Mouse (Mus musculus) lung, embryonic 15.5 days (tissue): Measurements from ENCODE around the gene Nxn. TPM values are rescaled to one million over a fixed set of nuclear protein-coding genes. Genes with fewer than 3 reads are reported as not detected.

Experiments
- ATAC-seq: fragments of 200-750 bp; cut with Nextera tagmentation; 2 replicates; pipeline ENCODE4 v1.8.0; 2017; ENCODE audit warnings: moderate number of reproducible peaks, borderline replicate concordance; ENCODE audit not compliant: low FRiP score, low TSS enrichment; ENCODE audit errors: extremely low read depth
- H3K27ac ChIP-seq: fragments of 300-500 bp; sonication (generic); 2 replicates; pipeline ENCODE4 v1.5.1; 2015; ENCODE audit warnings: moderate library complexity, mild to moderate bottlenecking, inconsistent platforms
- H3K27me3 ChIP-seq: fragments of 300-500 bp; sonication (generic); 2 replicates; pipeline ENCODE4 v1.6.1; 2015; ENCODE audit warnings: inconsistent platforms
- H3K36me3 ChIP-seq: fragments of 300-500 bp; sonication (generic); 2 replicates; pipeline ENCODE4 v1.6.1; 2015; ENCODE audit warnings: inconsistent platforms
- H3K4me1 ChIP-seq: fragments of 300-500 bp; sonication (generic); 2 replicates; pipeline ENCODE4 v1.6.1; 2015; ENCODE audit warnings: inconsistent platforms
- H3K4me2 ChIP-seq: fragments of 300-500 bp; sonication (generic); 2 replicates; pipeline ENCODE4 v1.6.1; 2015; ENCODE audit warnings: inconsistent platforms, mild to moderate bottlenecking, moderate library complexity
- H3K4me3 ChIP-seq: fragments of 300-500 bp; sonication (generic); 2 replicates; pipeline ENCODE4 v1.5.1; 2015; ENCODE audit warnings: mild to moderate bottlenecking, inconsistent platforms
- H3K9ac ChIP-seq: fragments of 300-500 bp; sonication (generic); 2 replicates; pipeline ENCODE4 v1.6.1; 2015; ENCODE audit warnings: inconsistent platforms
- H3K9me3 ChIP-seq: fragments of 300-500 bp; sonication (generic); 2 replicates; pipeline ENCODE4 v1.6.1; 2016; ENCODE audit warnings: inconsistent platforms
- WGBS: fragments of 180-500 bp; shearing (Covaris S2); methylation state at CpG from one replicate; pipeline ENCODE4 v1.1.7; 2015; 5-methylcytosine and 5-hydroxymethylcytosine counted together
- polyA plus RNA-seq: library from polyadenylated mRNA; unstranded; fragments of >200 nt; fragmentation: Nextera tagmentation; extraction: Ambion mirVana; gene quantifications from 2 replicates; pipeline ENCODE4 v1.2.1, GENCODE M21; 2015

The Nxn gene
- polyA plus RNA-seq, 1 experiment from 2014 or later = 24.4 TPM

DNA sequence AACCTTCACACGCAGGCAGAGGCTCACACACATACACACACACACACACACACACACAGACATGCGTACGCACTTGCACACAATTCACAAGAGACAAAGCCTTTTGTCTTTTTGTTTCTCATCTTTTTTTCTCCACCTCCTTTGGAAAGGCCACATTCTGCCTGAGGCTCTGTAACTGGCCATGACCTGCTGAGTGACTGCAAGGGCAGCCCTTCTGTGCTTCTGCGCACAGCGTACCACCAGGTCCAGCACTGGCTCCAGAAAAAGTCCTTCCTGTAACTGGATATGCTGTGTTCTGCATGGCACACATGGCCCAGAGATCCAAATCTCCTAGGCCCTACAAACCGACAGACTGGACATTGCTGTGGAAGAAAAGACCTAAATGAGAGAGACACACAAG is 38.7 kb downstream of the Nxn start:
- H3K36me3 ChIP-seq = no peaks in the 10 kb centered on the region
- peaks cover 48% of the 10 kb centered on the region for H3K4me1 ChIP-seq
- no peak for ATAC-seq
- H3K27ac ChIP-seq = no peak overlapping the region
- no peak overlapping the region for H3K9ac ChIP-seq
- no peaks in the 10 kb centered on the region for H3K9me3 ChIP-seq
- H3K4me3 ChIP-seq = no peak overlapping the region
- no peak overlapping the region for H3K4me2 ChIP-seq
- H3K27me3 ChIP-seq = no peaks in the 10 kb centered on the region
- 88% methylated on average over 6 of the region's 6 CpGs for WGBS

DNA sequence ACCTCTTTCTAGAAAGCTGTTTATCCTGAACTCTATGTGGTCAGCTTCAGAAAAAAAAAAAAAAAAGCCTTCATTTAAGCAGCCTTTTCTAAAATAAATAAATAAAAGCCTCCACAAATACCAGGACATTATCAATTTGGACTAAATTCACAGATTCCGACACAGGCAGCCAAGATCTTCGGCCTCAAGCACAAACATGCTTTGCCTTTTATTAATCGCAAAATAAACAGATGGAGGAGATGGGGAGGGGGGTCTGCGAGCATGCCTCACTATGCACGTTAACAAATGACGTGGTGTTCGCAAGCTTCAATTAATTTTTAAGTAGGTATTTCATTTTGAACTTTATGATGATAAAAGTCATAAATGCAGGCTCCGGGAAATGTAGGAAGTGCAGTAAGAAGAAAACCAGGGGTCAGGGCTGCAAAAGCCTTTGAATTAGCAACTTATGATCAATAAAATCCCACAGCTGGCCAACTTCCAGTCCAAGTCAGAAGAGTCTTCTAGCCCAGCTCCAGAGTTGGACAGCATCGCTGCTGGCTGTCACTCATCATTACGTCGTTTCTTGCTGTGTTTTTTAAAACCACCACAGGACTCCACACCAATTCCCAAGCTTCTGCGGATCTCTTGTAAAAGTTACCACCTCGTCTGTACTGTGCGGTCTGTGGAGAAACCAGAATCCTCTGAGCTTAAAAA is 40.2 kb downstream of the Nxn start:
- Histone ChIP-seq H3K9me3 (no peaks in the 10 kb centered on the region), H3K27ac (peak overlapping the region; percentile 68), H3K4me1 (peaks cover 44% of the 10 kb centered on the region), H3K9ac (no peak overlapping the region), H3K36me3 (no peaks in the 10 kb centered on the region), H3K4me3 (no peak overlapping the region), H3K4me2 (0 out of 2 replicates have a peak overlapping the region, but pooled peaks have one; percentile 2), H3K27me3 (no peaks in the 10 kb centered on the region)
- no peak; the same call in 1 of the 2 replicates for ATAC-seq
- 33% methylated on average over 14 of the region's 14 CpGs for WGBS

DNA sequence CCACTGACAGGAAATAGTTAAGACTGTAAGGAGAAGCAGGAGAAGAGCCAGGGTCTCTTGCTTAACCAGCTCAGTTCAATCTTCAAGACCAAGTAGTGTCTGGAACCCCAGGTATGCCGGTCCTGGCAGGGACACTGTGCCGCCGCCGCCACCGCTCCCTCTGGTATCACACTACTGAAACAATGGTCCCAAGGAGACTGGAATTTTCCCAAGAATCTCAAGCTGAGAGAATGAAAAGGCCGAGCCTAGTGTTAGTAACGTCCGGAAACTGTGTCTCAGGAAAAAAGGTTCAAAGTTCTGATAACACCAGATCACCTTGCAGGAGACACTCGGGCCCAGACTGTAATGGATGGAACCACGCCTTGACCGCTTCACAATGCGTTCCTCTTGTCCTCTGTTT is 41.5 kb downstream of the Nxn start:
- no peak for ATAC-seq
- no peaks in the 10 kb centered on the region for H3K27me3 ChIP-seq
- no peaks in the 10 kb centered on the region for H3K9me3 ChIP-seq
- peaks cover 33% of the 10 kb centered on the region for H3K4me1 ChIP-seq
- no peaks in the 10 kb centered on the region for H3K36me3 ChIP-seq
- no peak overlapping the region for H3K4me3 ChIP-seq
- H3K4me2 ChIP-seq = no peak overlapping the region
- no peak overlapping the region for H3K9ac ChIP-seq
- WGBS = 61% methylated on average over 12 of the region's 12 CpGs
- H3K27ac ChIP-seq = no peak overlapping the region

DNA sequence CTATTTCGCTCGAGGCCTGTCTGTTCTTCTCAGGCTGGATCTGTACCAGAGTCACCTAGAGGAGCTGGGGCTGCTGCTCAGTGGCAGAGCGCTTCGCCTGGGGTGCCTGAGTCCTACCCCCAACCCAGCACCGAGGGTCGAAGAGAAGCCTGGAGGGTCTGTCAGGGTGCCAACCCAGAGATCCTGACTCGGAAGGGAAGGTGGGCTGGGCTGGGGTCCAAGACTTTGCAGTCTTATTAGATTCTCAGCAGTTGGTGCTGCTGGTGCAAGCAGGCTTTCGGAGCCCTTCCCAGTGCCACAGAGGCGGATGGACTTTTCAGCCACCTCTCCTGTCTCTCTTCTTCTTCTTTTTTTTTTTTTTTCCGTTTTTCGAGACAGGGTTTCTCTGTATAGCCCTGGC is 42.8 kb downstream of the Nxn start:
- Histone ChIP-seq H3K27ac (no peak overlapping the region), H3K9ac (no peak overlapping the region), H3K36me3 (no peaks in the 10 kb centered on the region), H3K4me3 (no peak overlapping the region), H3K9me3 (no peaks in the 10 kb centered on the region), H3K4me2 (no peak overlapping the region), H3K4me1 (peaks cover 38% of the 10 kb centered on the region), H3K27me3 (no peaks in the 10 kb centered on the region)
- 84% methylated on average over 11 of the region's 11 CpGs for WGBS
- ATAC-seq = no peak

DNA sequence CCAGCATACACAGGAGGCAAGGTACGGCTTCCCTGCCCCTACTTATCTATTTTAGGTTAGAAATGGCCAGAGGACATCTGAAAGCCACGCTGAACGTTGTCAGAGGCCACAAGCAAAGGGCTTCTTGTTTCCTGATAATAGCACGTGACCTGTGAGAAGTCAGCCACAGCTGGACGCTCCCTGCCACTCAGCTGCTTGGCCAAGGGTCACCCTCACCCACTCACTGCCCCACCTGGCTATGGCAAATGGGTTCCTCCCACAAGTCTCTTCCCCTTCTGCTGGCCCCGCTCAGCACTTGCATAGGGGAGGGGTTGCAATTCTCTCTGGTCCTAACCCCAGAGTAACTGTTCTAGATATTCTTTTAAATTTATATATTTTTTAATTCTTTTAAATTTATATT is 43.5 kb downstream of the Nxn start:
- WGBS = 73% methylated on average over 6 of the region's 6 CpGs
- H3K4me2 ChIP-seq = no peak overlapping the region
- H3K27me3 ChIP-seq = no peaks in the 10 kb centered on the region
- H3K9ac ChIP-seq = no peak overlapping the region
- H3K36me3 ChIP-seq = no peaks in the 10 kb centered on the region
- no peak overlapping the region for H3K27ac ChIP-seq
- peaks cover 42% of the 10 kb centered on the region for H3K4me1 ChIP-seq
- no peaks in the 10 kb centered on the region for H3K9me3 ChIP-seq
- no peak for ATAC-seq
- no peak overlapping the region for H3K4me3 ChIP-seq

DNA sequence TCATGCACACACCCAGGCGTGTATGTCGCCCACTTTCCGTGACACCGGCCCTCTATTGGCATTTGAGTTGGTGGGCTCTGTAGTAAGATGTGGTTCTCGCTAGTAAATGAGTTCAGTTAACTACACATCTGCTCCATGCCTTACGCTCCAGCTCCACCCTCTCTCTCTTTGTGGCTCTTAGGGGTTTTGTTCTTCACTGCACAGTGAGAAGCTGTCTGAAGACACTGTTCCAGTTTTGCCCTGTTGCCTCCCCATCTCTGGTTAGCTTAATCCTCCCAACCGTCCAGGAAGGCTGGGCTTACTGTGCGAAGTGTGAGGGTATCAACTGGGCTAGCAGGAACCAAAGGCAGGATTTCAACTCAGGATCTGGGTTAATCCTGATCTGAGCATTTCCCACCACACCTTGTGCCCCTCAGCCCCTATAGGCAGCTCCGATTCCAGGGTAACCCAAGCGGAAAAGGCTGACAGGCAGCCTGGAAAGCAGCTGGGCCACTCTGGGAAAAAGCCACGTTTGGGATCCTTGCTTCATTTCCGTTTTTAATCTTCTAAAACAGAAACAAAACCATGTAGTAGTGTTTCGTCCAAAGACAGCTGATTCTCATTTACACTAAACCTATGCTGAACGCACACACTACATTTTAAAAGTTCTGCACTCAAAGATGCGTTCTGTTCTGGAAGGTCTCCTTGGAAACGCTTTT is 45.9 kb downstream of the Nxn start:
- Histone ChIP-seq H3K27ac (no peak overlapping the region), H3K27me3 (no peaks in the 10 kb centered on the region), H3K9me3 (no peaks in the 10 kb centered on the region), H3K4me2 (no peak overlapping the region), H3K36me3 (no peaks in the 10 kb centered on the region), H3K9ac (no peak overlapping the region), H3K4me3 (no peak overlapping the region), H3K4me1 (peaks cover 22% of the 10 kb centered on the region)
- WGBS = 72% methylated on average over 16 of the region's 16 CpGs
- no peak for ATAC-seq

DNA sequence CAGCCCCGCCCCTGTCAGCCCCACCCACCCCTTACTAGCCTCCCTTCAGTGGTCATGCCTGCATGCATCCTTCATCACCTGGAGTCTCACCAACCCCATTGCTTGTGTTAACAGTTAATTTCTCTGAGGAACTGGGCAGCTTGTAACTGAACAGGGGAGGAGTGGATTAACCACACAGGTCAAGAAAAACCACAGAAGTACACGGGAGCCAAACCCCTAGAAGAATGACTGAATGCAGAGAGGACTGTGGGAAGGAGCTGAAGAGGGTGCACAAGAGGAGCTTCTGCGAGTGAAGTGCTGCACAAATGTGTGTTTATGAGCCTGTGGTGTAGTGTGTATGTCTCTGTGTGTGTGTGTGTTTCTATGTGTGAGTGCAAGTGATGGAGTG is 47.3 kb downstream of the Nxn start:
- no peak overlapping the region for H3K9ac ChIP-seq
- no peak overlapping the region for H3K4me2 ChIP-seq
- no peaks in the 10 kb centered on the region for H3K27me3 ChIP-seq
- H3K4me3 ChIP-seq = no peak overlapping the region
- H3K9me3 ChIP-seq = no peaks in the 10 kb centered on the region
- H3K27ac ChIP-seq = no peak overlapping the region
- peaks cover 16% of the 10 kb centered on the region for H3K4me1 ChIP-seq
- WGBS = 9% methylated on average over 3 of the region's 3 CpGs
- ATAC-seq = no peak
- no peaks in the 10 kb centered on the region for H3K36me3 ChIP-seq

DNA sequence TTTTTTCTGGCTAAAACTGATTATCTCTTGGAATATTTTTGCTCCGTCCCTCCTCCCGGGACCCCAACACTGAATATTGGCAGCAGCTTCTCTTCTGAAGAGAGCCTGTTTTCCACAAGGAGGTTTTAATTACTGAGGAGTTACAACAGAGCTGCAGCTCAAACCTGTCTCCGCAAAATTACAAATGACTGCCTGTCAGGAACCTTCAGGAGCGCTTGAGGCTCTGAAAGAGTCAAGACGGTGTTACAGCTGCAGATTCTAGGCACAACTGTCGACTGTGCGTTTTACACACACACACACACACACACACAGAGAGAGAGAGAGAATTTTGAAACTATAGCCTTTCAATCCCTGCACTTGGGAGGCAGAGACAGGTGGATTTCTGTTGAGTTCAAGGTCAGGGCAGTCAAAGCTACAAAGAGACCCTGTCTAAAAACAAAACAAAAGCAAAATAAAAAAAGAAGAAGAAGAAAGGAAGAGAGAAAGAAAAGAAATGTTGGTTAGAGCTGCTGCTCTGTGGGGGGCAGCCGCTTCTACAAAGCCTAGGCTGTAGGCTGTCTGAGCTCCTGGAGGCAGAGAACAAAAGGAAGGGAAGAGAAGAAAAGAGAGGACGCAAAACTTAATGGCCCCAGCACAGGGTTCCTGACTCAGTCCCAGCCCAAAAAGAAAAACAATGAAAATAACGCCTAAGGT is 47.9 kb downstream of the Nxn start:
- Histone ChIP-seq H3K36me3 (no peaks in the 10 kb centered on the region), H3K9ac (no peak overlapping the region), H3K4me3 (no peak overlapping the region), H3K27ac (no peak overlapping the region), H3K9me3 (no peaks in the 10 kb centered on the region), H3K27me3 (no peaks in the 10 kb centered on the region), H3K4me1 (peaks cover 16% of the 10 kb centered on the region), H3K4me2 (no peak overlapping the region)
- WGBS = 45% methylated on average over 10 of the region's 10 CpGs
- no peak for ATAC-seq

DNA sequence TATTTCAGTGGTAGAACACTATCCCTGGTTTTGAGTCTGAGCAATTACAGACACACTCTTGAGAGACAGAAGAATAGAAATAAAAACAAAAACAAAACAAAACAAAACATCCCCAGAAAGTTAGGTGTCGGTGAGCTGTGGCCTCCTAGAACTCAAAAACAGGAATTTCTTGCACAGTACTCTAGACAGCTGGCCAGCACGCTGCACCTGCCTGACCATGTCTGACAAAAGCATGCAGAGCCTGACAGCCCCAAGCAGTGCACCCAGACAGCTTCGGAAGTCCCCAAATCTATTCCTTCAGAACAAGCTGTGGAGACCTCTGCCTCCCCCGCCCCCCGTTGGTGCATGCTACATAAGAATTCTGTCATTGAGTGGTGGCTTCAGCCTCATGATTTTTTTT is 49.1 kb downstream of the Nxn start:
- Histone ChIP-seq H3K4me3 (no peak overlapping the region), H3K36me3 (no peaks in the 10 kb centered on the region), H3K4me1 (peaks cover 16% of the 10 kb centered on the region), H3K9ac (no peak overlapping the region), H3K27ac (no peak overlapping the region), H3K4me2 (no peak overlapping the region), H3K27me3 (no peaks in the 10 kb centered on the region), H3K9me3 (no peaks in the 10 kb centered on the region)
- ATAC-seq = no peak
- 62% methylated on average over 5 of the region's 5 CpGs for WGBS

DNA sequence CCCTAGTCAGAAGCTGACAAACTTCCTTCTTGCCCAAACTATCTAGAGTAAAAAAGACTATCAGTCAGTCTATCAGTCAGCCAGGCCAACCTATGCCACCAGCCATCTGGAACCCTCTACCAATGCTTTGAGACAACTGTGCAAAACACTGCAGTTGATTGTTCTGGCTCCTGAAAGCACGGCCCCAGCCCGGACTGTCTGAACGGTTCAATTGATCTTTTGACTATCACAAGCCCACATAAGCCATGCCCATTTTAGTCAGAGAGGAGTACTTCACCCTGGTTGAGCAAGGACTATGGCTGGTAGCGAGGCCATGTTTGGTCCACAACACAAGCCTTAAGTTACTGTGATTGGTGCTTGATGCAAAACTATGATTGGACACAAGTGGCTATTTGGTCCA is 51.4 kb downstream of the Nxn start:
- Histone ChIP-seq H3K27me3 (no peaks in the 10 kb centered on the region), H3K4me3 (no peak overlapping the region), H3K4me2 (no peak overlapping the region), H3K27ac (no peak overlapping the region), H3K4me1 (peaks cover 27% of the 10 kb centered on the region), H3K9ac (no peak overlapping the region), H3K9me3 (no peaks in the 10 kb centered on the region), H3K36me3 (no peaks in the 10 kb centered on the region)
- ATAC-seq = no peak
- 85% methylated on average over 4 of the region's 4 CpGs for WGBS

DNA sequence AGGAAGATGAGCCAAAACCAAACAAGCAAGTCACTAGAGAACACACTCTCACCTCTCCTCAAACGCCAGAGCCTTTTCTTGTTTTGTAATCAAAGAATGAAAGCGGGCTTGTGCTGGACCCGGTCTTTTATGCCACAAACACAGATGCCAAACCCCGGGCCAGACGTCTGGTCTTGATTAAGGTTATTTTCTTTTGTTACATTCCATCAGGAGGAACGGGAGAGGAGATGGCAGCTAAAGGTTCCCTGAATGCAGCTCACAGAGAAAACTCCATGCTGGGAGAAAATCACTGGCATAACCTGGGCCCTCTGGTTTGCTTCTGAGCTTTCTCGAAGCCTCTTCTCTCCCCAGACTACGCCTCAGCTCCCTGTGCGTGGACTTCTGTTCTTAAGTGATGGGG is 55.9 kb downstream of the Nxn start:
- Histone ChIP-seq H3K4me1 (peaks cover 48% of the 10 kb centered on the region), H3K27ac (peak overlapping the region; percentile 8; the same call in 1 of the 2 replicates), H3K36me3 (no peaks in the 10 kb centered on the region), H3K9me3 (no peaks in the 10 kb centered on the region), H3K4me2 (no peak overlapping the region), H3K27me3 (no peaks in the 10 kb centered on the region), H3K4me3 (no peak overlapping the region), H3K9ac (no peak overlapping the region)
- WGBS = 52% methylated on average over 9 of the region's 9 CpGs
- no peak for ATAC-seq
